Mouse (Mus musculus): Measurements from ENCODE around the gene Fbln7. TPM values are rescaled to one million over a fixed set of nuclear protein-coding genes. Genes with fewer than 3 reads are reported as not detected.

The Fbln7 gene
- 0.22 and 0.41 TPM in 2 replicates for polyA plus RNA-seq (2015; fragmentation: Nextera tagmentation; extraction: Ambion mirVana)

DNA sequence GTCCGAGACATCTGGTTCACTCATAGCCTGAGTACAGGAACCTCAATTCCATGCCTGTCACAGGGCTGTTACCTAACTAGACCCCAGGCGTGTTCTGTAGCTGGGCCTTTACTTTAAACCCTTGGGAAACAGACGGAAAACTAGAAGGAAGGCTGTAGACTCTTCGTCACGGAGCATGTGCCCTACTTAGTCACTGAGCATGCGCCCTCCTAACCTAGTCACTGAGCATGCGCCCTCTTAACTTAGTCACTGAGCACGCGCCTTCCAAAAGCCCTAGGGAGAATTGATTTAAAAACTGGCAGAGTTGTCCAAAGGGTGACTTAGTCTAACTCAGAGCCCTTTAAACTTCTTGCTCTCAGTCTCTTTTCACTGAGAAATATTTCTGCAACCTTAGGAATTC lies at the start of gene Fbln7:
Gene Fbln7, plus strand, starts transcription at position 346 of the 400 bp plus-strand sequence.

DNA sequence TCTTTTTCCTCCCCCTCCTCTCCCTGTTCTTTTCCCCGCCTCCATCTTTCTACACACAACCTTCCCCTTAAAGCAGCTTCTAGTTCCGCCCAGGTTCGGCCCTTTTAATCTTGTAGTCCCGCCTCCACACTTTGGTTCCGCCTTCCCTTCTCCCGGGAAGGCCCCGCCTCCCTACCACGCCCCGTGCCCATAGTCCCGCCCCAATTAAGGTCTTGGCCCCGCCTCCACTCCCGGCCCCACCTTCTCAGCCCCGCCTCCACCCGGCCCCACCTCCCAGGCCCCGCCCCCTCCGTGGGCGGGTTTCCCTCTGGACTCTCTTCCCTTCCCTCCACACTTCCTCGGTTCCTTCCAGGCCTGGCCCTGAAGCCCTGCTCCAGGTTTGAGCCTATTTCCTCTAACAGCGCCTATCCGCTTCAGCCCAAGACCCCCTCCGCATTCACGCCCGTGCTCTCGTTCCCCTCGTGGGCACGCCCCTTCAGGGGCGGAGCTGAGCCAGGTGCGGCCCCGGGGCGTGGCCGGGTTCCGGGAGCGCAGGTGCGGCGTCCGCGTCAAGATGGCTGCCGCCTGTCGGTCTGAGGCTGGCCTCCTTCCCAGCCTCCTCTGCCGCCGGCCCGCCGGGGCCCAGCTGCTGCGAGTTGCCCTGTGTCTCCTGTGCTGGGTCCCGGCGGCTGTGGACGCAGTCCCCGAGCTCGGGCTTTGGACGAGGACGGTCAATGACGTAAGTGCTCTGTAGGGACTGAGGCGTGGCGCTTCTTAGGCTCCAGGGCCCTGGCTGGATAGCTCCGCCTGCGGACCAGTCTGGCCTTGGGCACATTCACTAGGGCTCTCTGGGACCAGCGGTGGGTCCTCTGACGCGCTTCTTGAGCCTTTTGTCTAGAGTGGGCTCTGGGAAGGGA lies 44.7 kb upstream of the Fbln7 start, which contains the start of gene Tmem87b:
Gene Tmem87b, plus strand, starts transcription at position 333 of the 896 bp plus-strand sequence.

DNA sequence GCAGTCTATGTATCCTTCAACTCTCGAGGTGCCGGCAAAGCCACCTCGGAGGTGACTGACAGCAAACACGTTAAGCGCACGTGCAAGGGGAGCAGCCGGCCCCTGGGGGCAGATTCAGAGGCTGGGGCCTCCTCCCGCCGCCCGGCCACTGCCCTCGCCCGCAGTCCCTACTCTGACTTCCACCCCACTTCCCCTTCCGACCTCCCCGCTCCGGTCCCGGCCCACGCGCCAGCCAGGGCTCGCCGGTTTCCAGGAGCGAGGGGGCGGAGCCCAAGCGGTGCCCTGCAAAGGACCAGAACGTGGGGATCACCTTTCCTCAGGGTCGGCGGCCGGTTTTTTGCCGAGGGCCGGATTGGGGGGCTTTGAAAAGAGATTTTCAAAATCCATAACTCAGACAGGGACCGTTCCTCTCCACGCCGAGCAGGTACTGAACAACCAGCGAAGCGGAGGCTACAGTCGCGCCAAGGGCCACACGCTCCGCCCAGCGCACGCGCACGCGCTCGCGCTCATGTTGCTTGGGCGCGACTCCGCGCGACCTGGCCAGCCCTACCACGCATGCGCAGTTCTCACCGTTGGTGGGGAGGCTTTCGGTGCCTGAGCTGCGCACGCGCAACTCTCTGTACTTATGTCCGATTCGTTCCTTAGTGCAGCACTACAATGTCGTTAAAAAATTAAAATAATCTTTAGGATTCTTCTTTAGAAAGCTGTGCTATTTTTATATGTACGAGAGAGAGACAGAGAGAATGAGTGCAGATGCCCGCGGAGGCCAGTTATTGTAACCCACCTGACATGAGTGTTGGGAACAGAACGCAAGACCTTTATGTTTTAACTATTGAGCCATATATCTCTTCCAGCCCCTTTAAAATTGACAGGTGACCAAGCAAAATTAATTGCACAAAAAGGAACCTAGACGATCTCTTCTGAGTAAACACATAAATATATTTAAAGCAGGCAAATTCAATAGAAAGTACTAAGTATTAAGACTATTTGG lies 81.1 kb downstream of the Fbln7 start, which contains the start of gene Zc3h8:
Gene Zc3h8, minus strand, starts transcription at position 540 of the 991 bp plus-strand sequence.

Other genes starting within 250 kb of the Fbln7 start
- gene Anapc1, start 175.6 kb upstream of the Fbln7 start, polyA plus RNA-seq (2015; fragmentation: Nextera tagmentation; extraction: Ambion mirVana): 21.9 and 22.0 TPM in 2 replicates
- gene Mertk, start 164.0 kb upstream of the Fbln7 start, polyA plus RNA-seq (2015; fragmentation: Nextera tagmentation; extraction: Ambion mirVana): 4.9 and 5.7 TPM in 2 replicates
- gene Tmem87b, start 44.9 kb upstream of the Fbln7 start, polyA plus RNA-seq (2015; fragmentation: Nextera tagmentation; extraction: Ambion mirVana): 8.6 and 9.9 TPM in 2 replicates
- gene Zc3h8, start 81.1 kb downstream of the Fbln7 start, polyA plus RNA-seq (2015; fragmentation: Nextera tagmentation; extraction: Ambion mirVana): 4.9 and 5.7 TPM in 2 replicates
- gene Zc3h6, start 104.4 kb downstream of the Fbln7 start, polyA plus RNA-seq (2015; fragmentation: Nextera tagmentation; extraction: Ambion mirVana): 2.5 and 2.6 TPM in 2 replicates
- 9.1 and 10.8 TPM in 2 replicates for gene Gm10762, start 104.7 kb downstream of the Fbln7 start, polyA plus RNA-seq (2015; fragmentation: Nextera tagmentation; extraction: Ambion mirVana)
- gene Vinac1, start 185.2 kb downstream of the Fbln7 start, polyA plus RNA-seq (2015; fragmentation: Nextera tagmentation; extraction: Ambion mirVana): 0.02 TPM in 1 of 2 replicates, not detected in the other
- gene Ttl, start 203.0 kb downstream of the Fbln7 start, polyA plus RNA-seq (2015; fragmentation: Nextera tagmentation; extraction: Ambion mirVana): 2.5 and 3.0 TPM in 2 replicates
- 16.9 and 18.4 TPM in 2 replicates for gene Polr1b, start 238.0 kb downstream of the Fbln7 start, polyA plus RNA-seq (2015; fragmentation: Nextera tagmentation; extraction: Ambion mirVana)